Mouse (Mus musculus) small intestine, adult 2 months (tissue): ENCODE data around the gene Jag2. TPM values are rescaled to one million over a fixed set of nuclear protein-coding genes. Genes with fewer than 3 reads are reported as not detected.

Experiments used
- H3K27ac ChIP-seq: fragments of 200-500 bp; 2 replicates; pipeline ENCODE4 v1.5.1; 2012; ENCODE audit warnings: low read depth, low read length, control low read depth, inconsistent platforms; ENCODE audit not compliant: insufficient read depth
- H3K27me3 ChIP-seq: fragments of 200-500 bp; 2 replicates; pipeline ENCODE4 v1.6.1; 2012; ENCODE audit warnings: mild to moderate bottlenecking, moderate library complexity, low read length, inconsistent platforms; ENCODE audit not compliant: control insufficient read depth, insufficient read depth
- H3K36me3 ChIP-seq: fragments of 200-500 bp; 2 replicates; pipeline ENCODE4 v1.6.1; 2012; ENCODE audit warnings: mild to moderate bottlenecking, low read length, control low read depth, inconsistent platforms; ENCODE audit not compliant: control insufficient read depth, insufficient read depth
- H3K4me1 ChIP-seq: fragments of 200-500 bp; 2 replicates; pipeline ENCODE4 v1.6.1; 2012; ENCODE audit warnings: low read length, inconsistent platforms, mixed read lengths; ENCODE audit not compliant: control insufficient read depth, insufficient read depth, insufficient read length
- H3K4me3 ChIP-seq: fragments of 200-500 bp; 2 replicates; pipeline ENCODE4 v1.5.1; 2012; ENCODE audit warnings: low read depth, mild to moderate bottlenecking, control low read depth, inconsistent platforms, low read length, moderate library complexity
- CTCF ChIP-seq: fragments of 200-500 bp; IDR thresholded peaks from 2 replicates; pipeline ENCODE4 v1.5.1; 2012; ENCODE audit warnings: low read depth, mild to moderate bottlenecking, control low read depth, inconsistent platforms, low read length, moderate library complexity, mixed read lengths; ENCODE audit not compliant: insufficient replicate concordance, insufficient read length; ENCODE audit errors: extremely low read depth
- POLR2A ChIP-seq: fragments of 200-500 bp; IDR thresholded peaks from 2 replicates; pipeline ENCODE4 v1.6.1; 2012; ENCODE audit warnings: low read depth, mild to moderate bottlenecking, control low read depth, inconsistent platforms, low read length, moderate library complexity
- WGBS: fragments of 180-500 bp; shearing (Covaris S2); methylation state at CpG from one replicate; pipeline ENCODE4 v1.1.7; 2018; 5-methylcytosine and 5-hydroxymethylcytosine counted together
- polyA plus RNA-seq: library from polyadenylated mRNA; depleted of rRNA; stranded (reverse); fragments of >200 nt; gene quantifications from 2 replicates; pipeline ENCODE4 v1.2.3, GENCODE M21; 2012

Jag2 gene
- polyA plus RNA-seq, 1 experiment: 9.1 TPM

DNA sequence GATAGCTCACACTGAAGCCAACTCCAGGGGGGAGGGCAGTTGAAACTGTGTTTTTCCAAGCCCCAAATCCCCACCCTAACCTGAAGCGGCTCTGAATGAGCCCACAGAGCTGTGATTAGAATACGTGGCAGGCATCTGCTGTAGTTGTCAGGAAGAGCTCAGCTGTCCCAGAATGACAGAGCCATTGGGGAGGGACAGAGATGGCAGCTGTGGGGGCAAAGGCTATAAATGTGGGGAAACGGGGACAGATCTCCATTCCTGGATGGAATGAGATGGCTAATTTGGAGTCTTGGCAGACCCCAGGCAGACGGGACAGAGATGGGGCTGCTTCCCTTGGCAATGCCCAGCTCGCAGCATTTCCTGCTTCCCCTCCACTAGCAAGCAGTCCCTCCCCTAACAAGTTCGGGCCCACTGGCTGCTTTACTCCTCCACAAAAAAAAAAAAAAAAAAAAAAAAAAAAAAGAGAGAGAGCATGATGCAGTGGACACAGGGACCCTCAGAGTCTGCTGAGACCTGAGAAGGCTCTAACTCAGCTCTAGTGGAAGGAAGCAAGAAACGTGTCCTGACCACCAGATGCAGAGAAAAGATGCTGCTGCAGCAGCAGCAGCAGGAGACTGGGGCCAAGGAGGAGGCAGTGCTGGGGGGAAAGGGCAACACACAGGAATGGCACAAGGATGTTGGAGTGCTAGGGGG is 21.7 kb upstream of the Jag2 start:
- 0 out of 2 replicates have a peak, but pooled peaks cover 6% of the 10 kb centered on the region for H3K27me3 ChIP-seq
- H3K4me1 ChIP-seq: peaks cover 28% of the 10 kb centered on the region
- H3K36me3 ChIP-seq: no peaks in the 10 kb centered on the region
- 29% methylated on average over 7 of the region's 7 CpGs for WGBS
- no peak for TF ChIP-seq CTCF
- no peak for TF ChIP-seq POLR2A
- no peak overlapping the region for H3K4me3 ChIP-seq
- H3K27ac ChIP-seq: no peak overlapping the region

DNA sequence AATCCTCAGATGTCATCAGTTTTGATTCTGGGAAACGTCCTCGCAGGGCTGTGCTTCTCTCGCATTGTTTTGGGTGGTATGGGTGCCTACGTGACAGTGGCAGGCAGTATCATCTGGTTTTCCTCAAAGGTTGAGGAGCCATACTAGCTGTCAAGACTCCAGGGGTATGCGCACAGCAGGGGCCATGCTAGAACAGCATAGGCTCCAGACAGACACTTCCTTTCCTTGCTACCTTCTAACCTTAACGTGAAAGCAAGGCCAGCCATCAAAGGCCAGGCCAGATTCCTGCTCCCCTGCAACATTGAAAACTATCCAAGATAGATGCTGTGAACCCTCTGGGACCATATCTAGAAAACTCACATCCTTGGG is 21.2 kb upstream of the Jag2 start:
- no peak overlapping the region for H3K27ac ChIP-seq
- WGBS: 12% methylated on average over 6 of the region's 6 CpGs
- H3K36me3 ChIP-seq: no peaks in the 10 kb centered on the region
- H3K4me3 ChIP-seq: peak overlapping the region; percentile 67
- H3K27me3 ChIP-seq: 0 out of 2 replicates have a peak, but pooled peaks cover 6% of the 10 kb centered on the region
- TF ChIP-seq POLR2A (no peak), CTCF (no peak)
- peaks cover 28% of the 10 kb centered on the region for H3K4me1 ChIP-seq

GRCm38 (mm10) chr12:112950040-112950760 is 20.6 kb upstream of the Jag2 start:
- H3K27ac ChIP-seq: no peak overlapping the region

GRCm38 (mm10) chr12:112947307-112947706 is 17.7 kb upstream of the Jag2 start:
- H3K27ac ChIP-seq: no peak overlapping the region
- H3K36me3 ChIP-seq: no peaks in the 10 kb centered on the region
- H3K27me3 ChIP-seq: 0 out of 2 replicates have a peak, but pooled peaks cover 6% of the 10 kb centered on the region
- TF ChIP-seq CTCF (peak; percentile 49; the same call in 1 of the 2 replicates), POLR2A (no peak)
- 25% methylated on average over 4 of the region's 4 CpGs for WGBS
- no peak overlapping the region for H3K4me3 ChIP-seq
- H3K4me1 ChIP-seq: peaks cover 14% of the 10 kb centered on the region

More at GRCm38 (mm10) chr12:112950040-112950760, 20.6 kb upstream of the Jag2 start:
- Histone ChIP-seq H3K4me3 (peak overlapping the region; percentile 67), H3K27me3 (0 out of 2 replicates have a peak, but pooled peaks cover 6% of the 10 kb centered on the region), H3K36me3 (no peaks in the 10 kb centered on the region), H3K4me1 (peaks cover 26% of the 10 kb centered on the region)
- WGBS: under 1% methylated on average over 58 of the region's 58 CpGs
- no peak for TF ChIP-seq CTCF
- no peak for TF ChIP-seq POLR2A

- whole genome bisulfite sequencing: 61% methylated on average over 2 of the region's 2 CpGs
- H3K27me3 ChIP-seq: no peaks in the 10 kb centered on the region
- H3K4me3 ChIP-seq: no peak overlapping the region
- TF ChIP-seq POLR2A (no peak), CTCF (no peak)
- no peak overlapping the region for H3K27ac ChIP-seq
- no peaks in the 10 kb centered on the region for H3K36me3 ChIP-seq
- peaks cover 21% of the 10 kb centered on the region for H3K4me1 ChIP-seq
Measured at GRCm38 (mm10) chr12:112943669-112944068, 14.1 kb upstream of the Jag2 start.

GRCm38 (mm10) chr12:112941776-112942713 is 12.5 kb upstream of the Jag2 start, which contains the start of gene Nudt14:
Gene Nudt14 (minus strand): TSS chr12:112942124.
- peaks cover 21% of the 10 kb centered on the region for H3K4me1 ChIP-seq
- WGBS: 3% methylated on average over 58 of the region's 58 CpGs

More at GRCm38 (mm10) chr12:112941776-112942713, 12.5 kb upstream of the Jag2 start, which contains the start of gene Nudt14:
- TF ChIP-seq CTCF (0 out of 2 replicates have a peak, but pooled peaks have one; percentile 8), POLR2A (peak; percentile 39; the same call in 1 of the 2 replicates)
- no peaks in the 10 kb centered on the region for H3K27me3 ChIP-seq
- peaks cover 2% of the 10 kb centered on the region; the same call in 1 of the 2 replicates for H3K36me3 ChIP-seq
- peak within 1 kb of the TSS; percentile 72 for H3K27ac ChIP-seq
- H3K4me3 ChIP-seq: peak within 1 kb of the TSS; percentile 89
